Comparison of ENCODE assay signal across 8 mouse cellular contexts in the genomic region with DNA sequence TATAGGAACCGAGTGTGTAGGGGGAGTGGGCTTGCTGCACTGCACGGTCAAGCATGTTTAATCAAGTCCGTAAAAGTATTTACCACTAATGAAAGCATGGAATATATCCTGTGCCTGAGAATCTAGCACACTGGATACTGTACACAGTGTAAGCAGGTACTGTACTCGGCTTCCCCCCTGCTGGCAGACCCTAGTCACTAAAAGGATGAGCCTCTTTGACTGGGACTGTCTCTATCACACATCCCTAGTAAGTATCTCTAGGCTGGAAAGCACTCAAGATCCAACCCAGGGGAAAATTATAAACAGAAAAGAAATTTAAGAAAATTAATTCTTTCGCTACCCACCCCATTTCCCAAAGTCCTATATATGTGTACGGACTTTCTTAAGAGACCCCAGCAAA. TPM values are rescaled to one million over a fixed set of nuclear protein-coding genes. Genes with fewer than 3 reads are reported as not detected.
DNase-seq lines count a peak whose midpoint lies in the region; ATAC-seq lines count a peak whose summit lies in the region.

No protein-coding gene starts in this region.

- H3K36me3 ChIP-seq in erythroblast, embryonic 14.5 days (ENCODE audit: control insufficient read depth), result peaks cover 39% of the 10 kb centered on the region
- peaks cover under 1% of the 10 kb centered on the region; the same call in 1 of the 2 replicates for H3K36me3 ChIP-seq in hindbrain, embryonic 16.5 days (ENCODE audit: control insufficient read depth, insufficient read depth, low read length)
- no peaks in the 10 kb centered on the region; the same call in 1 of the 2 replicates for H3K36me3 ChIP-seq in liver, embryonic 16.5 days (ENCODE audit: control insufficient read depth, insufficient read depth)

- 22% methylated on average over 6 of the region's 6 CpGs for WGBS in hindbrain, embryonic 16.5 days
- 38% methylated on average over 6 of the region's 6 CpGs for WGBS in liver, embryonic 16.5 days (ENCODE audit: insufficient replicate concordance)

- H3K4me1 ChIP-seq in erythroblast, embryonic 14.5 days (ENCODE audit: control insufficient read depth), result peaks cover 72% of the 10 kb centered on the region
- H3K4me1 ChIP-seq in hindbrain, embryonic 16.5 days (ENCODE audit: control insufficient read depth, insufficient read depth, low read depth, low read length), result peaks cover 7% of the 10 kb centered on the region
- peaks cover 32% of the 10 kb centered on the region for H3K4me1 ChIP-seq in liver, embryonic 16.5 days (ENCODE audit: control insufficient read depth, low read depth, low read length)

- H3K9ac ChIP-seq in hindbrain, embryonic 16.5 days (ENCODE audit: low read depth, low read length), result peak overlapping the region; percentile 96
- no peak overlapping the region for H3K9ac ChIP-seq in liver, embryonic 16.5 days (ENCODE audit: low read depth, low read length)

- no peaks in the 10 kb centered on the region for H3K9me3 ChIP-seq in erythroblast, embryonic 14.5 days (ENCODE audit: control insufficient read depth, low read length)
- H3K9me3 ChIP-seq in hindbrain, embryonic 16.5 days (ENCODE audit: control insufficient read depth, low read length), result no peaks in the 10 kb centered on the region
- H3K9me3 ChIP-seq in liver, embryonic 16.5 days (replicated peaks; ENCODE audit: control insufficient read depth, low read length), result no peaks in the 10 kb centered on the region

- peak overlapping the region; percentile 91; the same call in 1 of the 2 replicates for H3K27ac ChIP-seq in hindbrain, embryonic 16.5 days (ENCODE audit: low read depth, low read length)
- no peak overlapping the region for H3K27ac ChIP-seq in liver, embryonic 16.5 days (ENCODE audit: low read length)

- peak overlapping the region; percentile 95 for H3K4me2 ChIP-seq in hindbrain, embryonic 16.5 days (ENCODE audit: low read length)
- H3K4me2 ChIP-seq in liver, embryonic 16.5 days (ENCODE audit: low read depth, low read length), result peak overlapping the region; percentile 79

- DNase-seq in CD4-positive helper T cell, adult 2 months (ENCODE audit: low read depth, low spot score), result peak; percentile 55
- peak; percentile 15 for DNase-seq in embryo, embryonic 9.5 days (ENCODE audit: extremely low spot score)
- DNase-seq in right cerebral cortex, postnatal 14 days, result peak; percentile 31
- no peak for DNase-seq in urinary bladder, postnatal 25 days (ENCODE audit: low spot score)

- H3K27me3 ChIP-seq in erythroblast, embryonic 14.5 days (ENCODE audit: control insufficient read depth), result no peaks in the 10 kb centered on the region
- no peaks in the 10 kb centered on the region for H3K27me3 ChIP-seq in hindbrain, embryonic 16.5 days (replicated peaks; ENCODE audit: control insufficient read depth, insufficient read depth, low read length)
- H3K27me3 ChIP-seq in liver, embryonic 16.5 days (ENCODE audit: control insufficient read depth, insufficient read depth, low read depth, low read length), result no peaks in the 10 kb centered on the region

- ATAC-seq in erythroblast, adult 5-6 weeks (replicated peaks; ENCODE audit: low FRiP score, poor library complexity, severe bottlenecking), result no peak
- ATAC-seq in hindbrain, embryonic 16.5 days, result no peak
- ATAC-seq in liver, embryonic 16.5 days (ENCODE audit: low read depth), result no peak

- H3K4me3 ChIP-seq in erythroblast, embryonic 14.5 days (replicated peaks), result peak overlapping the region; percentile 88
- H3K4me3 ChIP-seq in hindbrain, embryonic 16.5 days (ENCODE audit: low read length), result peak overlapping the region; percentile 98
- H3K4me3 ChIP-seq in liver, embryonic 16.5 days (ENCODE audit: low read depth, low read length), result peak overlapping the region; percentile 85

RNA-seq across cellular contexts. Expression of a gene that starts 2.8 kb away (rescaled TPM):
- 1.1 and 1.2 TPM in 2 replicates for polyA plus RNA-seq in erythroblast, embryonic 14.5 days (2012)
- 2.9 and 4.4 TPM in 2 replicates for total RNA-seq in erythroblast, adult 5-6 weeks (2015; ENCODE audit: low replicate concordance)
- 2.4 and 4.1 TPM in 2 replicates for total RNA-seq in erythroblast, adult 5-6 weeks (2017; ENCODE audit: low replicate concordance)
- 4.2 and 5.7 TPM in 2 replicates for polyA plus RNA-seq in hindbrain, embryonic 16.5 days (2015; fragmentation: Nextera tagmentation; extraction: Ambion mirVana)
- polyA plus RNA-seq in liver, embryonic 16.5 days (2015; fragmentation: Nextera tagmentation; extraction: Ambion mirVana), result 2.9 and 3.4 TPM in 2 replicates
